Mouse (Mus musculus) heart, adult 2 months (tissue): ENCODE results near the gene Sept5.

Experiments used
- CTCF ChIP-seq: fragments of 200-600 bp; IDR thresholded peaks from 2 replicates; pipeline ENCODE4 v1.8.1; 2022; ENCODE audit warnings: antibody characterized with exemption, mild to moderate bottlenecking, moderate library complexity
- EP300 ChIP-seq: fragments of 200-500 bp; IDR thresholded peaks from 2 replicates; pipeline ENCODE4 v1.6.1; 2011; ENCODE audit warnings: low read depth, low read length, control low read depth; ENCODE audit not compliant: insufficient read depth
- POLR2A ChIP-seq: fragments of 200-500 bp; IDR thresholded peaks from 2 replicates; pipeline ENCODE4 v1.6.1; 2011; ENCODE audit warnings: mild to moderate bottlenecking, low read depth, low read length, control low read depth; ENCODE audit not compliant: insufficient read depth

DNA sequence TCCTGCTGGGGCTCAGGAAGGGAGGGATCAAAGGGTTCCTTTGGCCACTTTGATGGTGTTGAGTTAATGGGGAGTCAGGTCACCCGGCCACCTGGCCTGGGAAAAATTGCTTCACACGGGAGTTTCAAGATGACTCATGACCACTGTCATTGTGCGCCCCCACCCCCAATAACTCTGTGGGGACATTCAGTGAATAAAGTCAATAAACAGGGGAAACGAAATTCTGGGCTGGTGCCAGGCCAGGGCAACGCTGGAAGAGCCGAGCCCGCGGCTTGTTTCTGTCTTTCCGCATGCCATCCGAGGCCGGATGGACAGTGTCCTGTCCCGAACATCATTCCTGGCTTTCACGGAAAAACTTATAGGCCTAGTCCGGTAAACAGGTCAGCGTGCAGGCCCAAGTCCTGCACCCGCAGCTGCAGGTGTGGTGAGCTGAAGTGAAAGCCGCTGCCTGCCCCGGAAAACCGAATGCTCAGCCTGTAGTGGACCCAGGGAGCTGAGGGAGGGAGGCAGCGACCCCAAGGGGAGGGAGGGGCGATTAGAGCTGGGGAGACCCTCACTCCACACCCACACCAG is 48.6 kb downstream of the Sept5 start:
- no peak for TF ChIP-seq CTCF
- TF ChIP-seq POLR2A, result no peak
- no peak for TF ChIP-seq EP300
